Mouse (Mus musculus): ENCODE data around the gene Gm5580.
"Not testable (repeated sequence)": the region's sequence is repeated elsewhere in the genome, so short reads cannot be mapped to it uniquely, and the experiment has no call there.

The Gm5580 gene

DNA sequence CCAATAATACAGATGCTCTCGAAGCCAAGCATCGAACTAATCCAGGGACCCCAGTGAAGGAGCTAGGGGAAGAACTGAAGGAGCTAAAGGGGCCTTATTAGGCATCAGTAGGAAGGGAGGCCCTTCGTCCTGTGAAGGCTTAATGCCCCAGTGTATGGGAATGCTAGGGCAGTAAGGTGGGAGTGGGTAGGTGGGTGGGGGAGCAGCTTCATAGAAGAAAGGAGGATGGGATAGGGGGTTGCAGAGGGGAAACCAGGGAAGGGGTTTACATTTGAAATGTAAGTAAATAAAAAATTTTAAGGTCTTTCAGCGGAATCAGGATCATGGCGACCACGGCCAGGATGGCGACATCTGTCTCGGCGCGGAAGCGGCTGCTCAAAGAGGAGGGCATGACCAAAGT, at the start of gene Gm5580:
Gene Gm5580 (plus strand): TSS at position 301 of the 400 bp plus-strand sequence.
- DNase-seq (ENCODE audit: low spot score in 2 of 2), result not testable (repeated sequence)

DNA sequence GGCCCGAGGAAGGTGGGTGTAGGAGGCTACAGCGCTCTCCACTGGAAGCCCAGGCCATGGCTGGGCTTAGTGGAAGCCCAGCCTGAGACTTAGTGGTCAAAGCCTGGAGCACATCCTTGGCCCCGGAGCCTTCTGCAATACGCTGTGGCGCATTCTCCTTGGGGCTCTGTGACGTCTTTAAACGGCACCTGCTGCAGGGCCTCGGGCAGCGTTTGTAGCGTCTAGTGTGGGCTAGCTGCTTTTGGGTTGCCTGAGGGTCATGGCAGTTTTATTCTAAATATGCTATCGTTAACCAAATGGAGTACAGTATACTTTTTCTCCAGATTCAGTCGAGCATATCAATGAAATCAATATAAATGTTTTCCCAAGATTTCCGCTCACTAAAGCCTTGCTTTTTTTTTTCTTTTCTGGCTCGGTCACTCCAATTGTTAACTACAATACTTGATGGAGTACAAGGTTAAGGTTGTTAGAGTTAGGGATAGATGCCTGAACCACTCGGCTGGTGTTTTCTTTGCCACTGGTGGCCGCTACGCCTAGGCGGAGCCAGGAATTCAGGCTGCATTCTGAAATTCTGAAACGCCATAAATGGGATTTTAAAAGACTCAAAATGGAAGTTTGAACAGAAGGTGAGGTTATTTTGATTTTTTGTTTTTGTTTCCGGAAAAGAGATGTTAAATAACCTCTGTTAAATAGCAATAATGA, 44.5 kb upstream of the Gm5580 start, which contains the start of gene Olfr212:
Gene Olfr212 (plus strand): TSS at position 215 of the 702 bp plus-strand sequence.
- not testable (repeated sequence) for DNase-seq (ENCODE audit: low spot score in 2 of 2)

DNA sequence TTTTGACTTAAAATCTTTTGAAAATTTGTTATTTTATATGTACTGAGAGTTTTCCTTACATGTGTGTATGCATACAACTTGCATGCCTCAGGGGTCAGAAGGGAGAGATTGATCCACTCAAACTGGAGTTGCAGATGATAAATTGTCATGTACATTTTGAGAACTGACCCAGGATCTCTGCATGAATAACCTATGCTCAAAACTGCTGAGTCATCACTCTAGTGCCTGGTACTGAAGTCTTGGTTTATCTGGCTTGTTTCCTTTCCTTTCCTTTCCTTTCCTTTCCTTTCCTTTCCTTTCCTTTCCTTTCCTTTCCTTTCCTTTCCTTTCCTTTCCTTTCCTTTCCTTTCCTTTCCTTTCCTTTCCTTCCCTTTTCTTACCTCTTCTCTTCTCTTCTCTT, 36.1 kb upstream of the Gm5580 start:
- no peak for DNase-seq (ENCODE audit: low spot score in 2 of 2)

DNA sequence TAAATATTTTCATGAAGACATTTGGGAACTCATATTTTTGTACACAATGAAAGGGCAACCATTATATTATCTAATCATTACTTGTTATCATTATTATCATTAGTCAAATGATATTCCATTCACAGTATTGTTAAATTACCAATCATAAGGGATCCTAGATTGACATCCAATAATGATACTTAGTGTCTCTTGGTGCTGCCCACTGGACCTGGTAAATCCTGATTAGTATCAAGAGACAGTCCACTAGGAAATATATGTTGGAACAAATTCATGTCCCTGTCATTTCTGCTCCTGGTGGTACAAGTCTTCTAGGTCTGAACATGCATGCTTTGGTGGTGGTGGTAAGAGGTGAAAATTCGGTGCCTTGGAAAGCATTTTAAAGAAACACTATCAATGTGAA, 12.8 kb upstream of the Gm5580 start, which contains the start of gene Olfr213:
Gene Olfr213 (plus strand): TSS at position 301 of the 400 bp plus-strand sequence.
- no peak for DNase-seq (ENCODE audit: low spot score in 2 of 2)

DNA sequence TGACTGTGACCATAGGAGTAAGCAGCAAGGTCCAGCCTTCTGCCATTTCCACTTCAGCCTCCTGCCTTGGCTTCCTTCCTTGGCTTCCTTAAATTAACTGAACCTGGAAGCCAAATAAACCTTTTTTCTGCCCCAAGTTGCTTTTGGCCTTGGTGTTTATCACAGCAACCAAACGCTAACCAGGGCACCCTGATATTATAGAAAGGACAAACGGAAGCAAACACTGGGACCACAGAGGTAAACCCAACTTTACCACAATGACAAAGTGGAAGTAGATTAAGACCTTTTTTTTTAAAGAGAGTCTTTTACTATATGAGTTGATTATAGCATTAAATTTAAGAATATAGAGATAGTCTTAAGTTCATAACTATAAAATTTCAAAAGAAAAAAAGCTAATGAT, 8.4 kb upstream of the Gm5580 start:
- no peak for DNase-seq (ENCODE audit: low spot score in 2 of 2)

DNA sequence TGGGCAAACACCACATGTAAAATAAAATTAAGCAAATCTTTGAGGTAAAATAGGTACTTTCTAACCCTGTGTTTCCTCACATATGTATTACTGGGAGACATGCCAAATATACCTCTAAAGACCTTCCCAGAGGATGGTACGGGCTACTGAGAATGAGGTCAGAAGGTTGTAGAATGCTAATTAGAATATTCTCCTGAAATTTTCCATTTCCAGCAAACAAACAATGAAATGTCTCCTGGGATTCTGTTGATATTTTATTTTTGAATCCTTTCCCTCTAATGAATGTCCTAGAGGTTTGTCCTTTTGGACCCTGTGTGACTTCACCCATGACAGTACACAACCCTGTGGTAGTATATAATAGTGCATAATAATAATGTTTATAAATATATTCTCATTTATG, 3.0 kb downstream of the Gm5580 start, which contains the start of gene Olfr214:
Gene Olfr214 (plus strand): TSS at position 301 of the 400 bp plus-strand sequence.
- no peak for DNase-seq (ENCODE audit: low spot score in 2 of 2)

DNA sequence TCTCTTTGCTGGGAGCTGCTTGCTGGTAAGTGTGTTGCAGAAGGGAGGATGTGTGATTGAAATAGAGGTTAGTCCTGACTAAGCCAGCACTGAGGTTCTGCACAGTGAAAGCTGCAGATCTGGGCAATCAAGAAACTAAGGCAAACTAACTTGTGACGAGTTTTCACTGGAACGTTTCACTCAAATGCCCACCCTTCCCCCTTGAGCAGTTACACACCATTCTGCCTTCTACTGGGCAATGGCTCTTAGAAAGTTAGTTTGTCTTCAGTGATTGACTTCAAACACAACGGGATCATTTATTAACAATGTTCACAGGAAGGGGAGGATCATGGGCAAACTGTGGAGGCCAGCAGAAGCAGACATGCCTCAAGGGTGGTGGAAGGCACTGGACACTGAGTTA, 4.0 kb downstream of the Gm5580 start:
- DNase-seq (ENCODE audit: low spot score in 2 of 2), result no peak

DNA sequence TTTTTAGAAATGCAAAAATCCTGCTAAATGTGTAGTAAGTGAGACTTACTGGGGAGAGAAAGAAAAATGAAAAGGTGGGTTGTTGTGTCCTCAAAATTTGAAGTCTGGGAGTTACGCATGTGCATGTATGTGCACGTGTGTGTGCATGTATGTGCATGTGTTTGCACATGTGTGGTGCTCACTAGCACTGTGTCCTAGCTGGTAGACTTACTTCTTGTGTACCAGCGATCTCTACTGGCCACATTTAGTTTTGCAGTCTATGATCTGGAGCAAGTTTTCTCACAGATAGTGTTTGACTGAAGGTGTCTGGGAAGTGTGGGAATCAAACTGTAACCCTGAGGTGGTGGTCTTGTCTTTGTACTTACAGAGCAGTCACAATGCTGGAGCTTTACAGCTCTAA, 18.9 kb downstream of the Gm5580 start:
- peak in 1 of 2 experiments; percentile 26 for DNase-seq (ENCODE audit: low spot score in 2 of 2)

DNA sequence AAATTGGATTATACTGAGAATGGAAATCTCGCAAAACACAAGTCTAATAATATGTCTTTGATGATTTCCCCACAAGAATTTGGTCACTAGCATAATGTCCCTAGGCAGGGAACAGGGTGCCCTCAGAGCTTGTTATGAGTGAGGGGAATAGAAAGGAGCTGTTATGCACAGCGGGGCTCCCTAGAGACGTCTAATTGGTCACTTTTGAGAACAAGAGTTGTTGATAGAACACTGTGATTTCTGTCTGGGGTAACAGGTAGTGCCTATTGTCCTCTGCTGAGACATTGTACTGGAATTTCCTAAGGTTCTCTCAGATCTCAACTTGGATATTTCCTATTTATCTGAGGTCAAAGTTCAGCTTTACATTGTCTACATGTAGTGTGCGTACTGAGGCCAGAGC, 33.2 kb downstream of the Gm5580 start, which contains the start of gene Olfr215:
Gene Olfr215 (minus strand): TSS at position 101 of the 400 bp plus-strand sequence.
- no peak for DNase-seq (ENCODE audit: low spot score in 2 of 2)

DNA sequence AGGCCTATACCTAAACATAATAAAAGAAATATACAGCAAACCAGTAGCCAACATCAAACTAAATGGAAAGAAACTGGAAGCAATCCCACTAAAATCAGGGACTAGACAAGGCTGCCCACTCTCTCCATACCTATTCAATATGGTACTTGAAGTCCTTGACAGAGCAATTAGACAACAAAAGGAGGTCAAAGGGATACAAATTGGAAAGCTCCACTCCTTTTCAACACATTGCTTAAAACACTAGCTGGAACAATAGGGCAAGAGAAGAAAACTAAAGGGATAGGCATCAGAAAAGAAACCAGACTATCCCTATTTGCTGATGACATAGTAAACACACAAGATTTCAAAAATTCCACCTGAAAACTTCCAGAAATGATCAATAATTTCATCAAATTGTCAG, 50.0 kb downstream of the Gm5580 start:
- DNase-seq (ENCODE audit: low spot score in 2 of 2), result not testable (repeated sequence)
